Mouse (Mus musculus): ENCODE results near the gene Tram2.

Gene Tram2

DNA sequence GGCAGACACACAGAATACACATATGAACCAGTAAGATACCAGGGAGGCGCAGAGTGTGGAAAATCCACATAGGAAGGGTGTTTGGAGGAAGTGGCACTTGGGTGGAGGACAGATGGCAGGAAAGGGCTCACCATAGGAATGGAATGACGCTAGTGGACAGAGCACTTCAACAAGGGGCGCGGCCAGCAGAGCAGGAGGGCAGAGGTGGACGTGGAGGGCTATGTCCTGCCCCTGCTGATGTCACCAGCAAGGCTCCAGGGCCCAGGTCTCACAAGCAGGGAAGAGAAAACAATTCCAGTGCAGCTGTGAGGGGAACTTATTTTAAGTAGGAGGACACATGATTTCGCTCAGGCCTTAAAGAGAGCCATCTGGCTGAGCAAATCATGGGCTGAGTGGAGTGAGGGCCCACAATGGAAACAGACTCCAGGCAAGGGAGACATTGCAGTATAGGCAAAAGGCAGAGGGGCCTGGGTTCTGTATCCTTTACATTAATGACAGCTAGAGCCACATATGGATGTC, 68.7 kb downstream of the Tram2 start:
- no peak for DNase-seq (ENCODE audit: low spot score)

DNA sequence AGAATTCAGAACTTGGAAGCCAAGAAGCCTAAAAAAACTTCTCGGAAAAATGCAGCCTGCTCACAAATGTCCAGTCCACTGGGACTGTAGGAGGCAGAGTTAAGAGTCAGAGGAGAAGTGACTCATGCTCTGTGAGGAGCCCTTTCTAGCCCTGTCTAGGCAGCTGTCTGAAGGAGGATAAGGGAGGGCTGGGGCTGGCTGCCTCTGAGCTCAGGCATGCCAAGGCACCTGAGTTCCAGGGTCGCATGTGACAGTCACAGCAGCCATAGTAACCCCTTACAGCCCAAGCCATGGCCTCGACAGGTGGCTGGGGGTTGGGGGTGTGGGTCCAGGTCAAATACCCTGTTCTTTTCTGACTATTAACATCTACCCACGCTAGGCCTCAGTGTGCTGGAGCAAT, 70.1 kb downstream of the Tram2 start:
- peak; percentile 17 for DNase-seq (ENCODE audit: low spot score)

DNA sequence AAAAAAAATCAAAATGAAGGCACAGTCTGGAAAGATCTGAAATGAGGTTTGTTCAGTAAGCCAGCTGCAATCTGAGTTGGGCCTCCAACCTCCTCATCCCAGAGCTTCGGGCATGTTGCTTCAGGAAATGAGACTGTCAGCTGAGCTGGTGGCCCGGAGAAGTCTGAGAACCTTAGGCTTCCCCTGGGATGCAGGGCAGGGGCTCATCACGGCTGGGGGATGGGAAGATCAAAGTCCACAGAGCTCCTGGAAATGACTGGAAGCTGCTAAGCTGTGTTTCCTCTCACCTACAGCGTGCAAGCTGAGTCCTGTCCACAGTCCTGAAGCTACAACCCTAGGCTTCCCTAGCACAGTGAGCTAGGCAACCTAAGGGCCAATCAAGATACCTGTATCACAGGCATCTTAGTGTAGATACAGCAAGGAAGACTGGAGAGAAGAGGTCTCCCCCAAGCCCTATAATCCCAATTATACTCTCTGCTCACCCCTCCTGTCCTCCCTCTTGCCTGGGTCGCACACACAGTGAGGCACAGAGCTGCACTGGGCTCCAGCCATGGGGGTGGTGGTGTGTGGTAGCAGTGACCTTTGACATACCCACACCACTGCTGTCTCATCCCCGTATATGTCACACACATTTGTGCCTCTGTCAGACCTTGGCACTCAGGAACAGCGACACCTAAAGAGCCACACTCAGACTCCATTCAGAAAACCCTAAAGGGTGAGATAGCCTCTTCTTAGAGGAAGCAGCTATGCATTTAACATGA, 70.9 kb downstream of the Tram2 start:
- no peak for DNase-seq (ENCODE audit: low spot score)

DNA sequence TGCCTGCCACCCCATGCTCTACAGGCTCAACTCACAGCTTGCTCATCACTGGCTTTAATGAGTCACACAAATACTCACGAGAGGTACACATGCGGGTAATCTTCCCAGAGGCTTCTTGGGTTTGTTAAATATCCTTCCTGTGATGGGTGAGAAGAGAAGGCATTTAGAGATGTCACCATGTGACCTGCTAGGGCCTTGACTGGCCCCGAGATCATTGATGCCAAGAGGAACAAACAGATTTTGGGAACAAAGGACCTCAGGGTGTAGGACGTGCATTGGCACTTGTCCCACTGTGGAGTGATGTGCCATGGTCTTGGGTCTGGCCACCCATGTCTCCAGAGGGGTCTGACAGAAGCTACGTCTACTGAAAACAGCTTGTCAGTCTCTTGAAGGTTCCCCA, 72.3 kb downstream of the Tram2 start:
- DNase-seq (ENCODE audit: low spot score) = no peak

DNA sequence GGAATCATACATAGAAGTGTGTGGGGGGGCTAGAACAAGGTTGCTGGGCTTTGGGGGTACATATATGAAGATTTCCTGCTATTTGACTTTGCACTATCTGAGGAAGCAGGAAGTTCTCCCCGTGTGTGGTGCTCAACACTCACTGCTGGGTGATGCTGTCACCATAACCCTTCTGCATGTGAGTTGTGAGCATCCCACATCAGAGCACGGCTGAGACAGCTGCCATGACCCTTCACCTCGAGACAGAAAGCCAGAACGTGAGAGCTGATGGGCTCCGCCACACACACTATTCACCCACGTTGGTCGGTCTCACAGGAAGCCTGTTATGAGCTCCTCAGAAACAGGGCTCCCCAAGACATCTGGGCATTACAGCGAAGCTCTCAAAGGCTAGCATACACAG, 74.4 kb downstream of the Tram2 start:
- no peak for DNase-seq (ENCODE audit: low spot score)

DNA sequence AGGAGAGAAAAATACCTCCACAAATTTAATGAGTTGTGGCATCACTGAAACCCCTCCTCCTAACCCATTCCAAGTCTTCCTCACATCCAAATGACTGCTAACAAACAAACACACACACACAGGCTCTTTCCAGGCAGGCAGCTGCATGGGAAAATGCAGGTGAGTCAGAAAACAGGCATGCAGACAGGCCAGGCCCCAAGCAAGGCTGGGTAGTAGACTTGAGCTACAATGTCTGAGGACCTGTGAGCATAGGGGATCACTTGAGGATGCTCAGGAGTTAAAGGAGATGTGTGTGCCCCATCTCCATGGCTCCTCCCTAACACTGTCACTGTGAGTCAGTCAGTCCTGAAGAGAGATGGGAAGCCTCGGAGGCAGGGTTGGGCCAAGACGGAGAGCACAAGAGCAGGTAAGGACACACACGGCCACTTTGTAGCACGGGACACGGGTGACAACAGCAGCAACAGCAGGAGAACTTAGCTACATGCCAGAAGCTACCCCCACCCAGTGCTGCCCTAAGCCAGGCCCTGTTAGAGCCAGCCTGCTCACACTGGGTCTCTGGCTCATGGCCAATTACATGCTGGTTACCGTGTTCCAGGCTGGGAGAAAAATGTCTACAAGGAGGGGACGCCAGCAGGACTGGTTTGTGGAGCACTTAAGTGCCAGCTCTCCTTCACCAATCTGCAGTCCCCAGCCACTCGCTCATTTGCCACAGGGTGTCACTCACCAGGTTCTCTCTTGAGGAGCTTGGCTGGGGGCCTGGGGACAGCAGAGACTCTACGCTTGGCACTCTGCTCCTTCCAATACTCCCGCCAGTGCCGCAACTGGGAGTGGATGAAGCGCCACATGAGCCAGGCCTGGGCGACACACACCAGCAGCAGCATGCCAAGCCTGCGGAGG, 76.5 kb downstream of the Tram2 start:
- DNase-seq (ENCODE audit: low spot score) = no peak

DNA sequence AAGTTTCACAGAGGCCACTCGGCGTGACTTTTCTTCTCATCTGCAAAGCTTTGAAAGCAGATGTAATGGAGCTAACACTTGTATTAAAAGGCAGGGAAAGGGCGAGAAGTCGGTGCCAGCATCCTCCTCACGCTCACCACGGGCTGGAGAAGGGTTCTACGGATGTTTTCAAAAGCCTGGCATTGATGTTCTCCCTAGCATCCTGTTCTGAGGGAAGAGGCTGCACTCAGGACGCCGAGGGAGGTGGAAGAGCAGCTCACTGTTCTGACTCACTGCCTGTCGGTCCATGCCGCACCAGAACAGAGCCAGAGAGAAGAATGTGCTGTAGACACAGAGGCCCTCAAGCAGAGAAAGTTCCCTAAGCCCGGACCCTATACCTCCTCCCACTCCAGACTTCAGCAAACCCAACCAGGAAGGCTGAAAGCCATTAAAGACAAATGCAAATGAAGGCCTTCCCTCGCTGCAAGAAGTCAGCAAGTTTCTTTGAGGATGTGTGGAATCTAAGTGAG, 81.1 kb downstream of the Tram2 start:
- DNase-seq (ENCODE audit: low spot score) = no peak

DNA sequence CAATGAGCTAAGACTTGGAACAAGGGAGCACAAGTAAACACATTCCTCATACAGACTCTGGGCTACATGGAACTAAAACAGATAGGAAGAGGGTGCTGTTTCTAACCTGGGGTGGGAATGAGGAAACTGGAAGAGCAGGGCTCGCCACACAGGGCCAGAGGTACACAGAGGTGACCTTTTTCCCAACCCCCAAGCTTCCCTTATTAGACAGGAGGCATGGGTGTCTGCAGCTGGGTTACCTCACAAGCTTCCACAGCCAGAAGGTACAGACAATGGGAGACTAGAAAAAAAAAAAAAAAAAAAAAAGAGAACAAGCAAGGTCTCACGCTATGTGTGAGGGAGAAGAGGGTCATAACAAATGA, 81.7 kb downstream of the Tram2 start:
- DNase-seq (ENCODE audit: low spot score) = no peak

DNA sequence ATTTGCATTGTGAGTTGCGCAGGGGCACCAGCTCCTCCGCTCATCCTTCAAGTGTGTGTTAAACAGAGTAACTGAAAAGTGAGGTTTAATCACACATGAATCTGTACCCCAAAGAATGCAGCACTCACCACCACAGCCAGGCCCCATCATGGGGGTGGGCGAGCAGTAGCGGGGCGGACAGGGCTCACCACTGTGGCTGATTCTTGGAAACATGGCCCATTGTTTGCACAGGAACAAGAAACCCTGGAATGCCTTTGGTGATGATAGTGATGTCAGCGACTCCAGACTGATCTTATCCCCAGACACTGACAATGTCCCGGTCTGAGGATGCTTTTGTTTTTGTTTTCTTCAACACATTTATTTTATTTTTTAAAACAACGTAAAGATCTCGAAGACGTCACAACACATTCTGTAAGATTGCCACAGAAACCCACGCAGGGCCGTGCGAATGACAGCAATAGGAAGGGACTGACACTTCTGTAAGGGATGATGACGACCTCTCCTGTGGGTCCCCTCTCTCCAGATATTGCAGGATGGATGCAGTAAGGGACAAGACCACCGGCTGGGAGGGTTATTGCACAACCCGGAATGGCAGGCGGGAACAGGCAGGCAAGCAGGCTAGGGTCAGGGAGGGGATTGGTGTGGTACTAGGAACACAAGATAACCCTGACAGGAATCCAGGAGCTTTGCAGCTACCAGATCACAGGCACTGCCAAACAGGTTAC, 82.3 kb downstream of the Tram2 start:
- no peak for DNase-seq (ENCODE audit: low spot score)

DNA sequence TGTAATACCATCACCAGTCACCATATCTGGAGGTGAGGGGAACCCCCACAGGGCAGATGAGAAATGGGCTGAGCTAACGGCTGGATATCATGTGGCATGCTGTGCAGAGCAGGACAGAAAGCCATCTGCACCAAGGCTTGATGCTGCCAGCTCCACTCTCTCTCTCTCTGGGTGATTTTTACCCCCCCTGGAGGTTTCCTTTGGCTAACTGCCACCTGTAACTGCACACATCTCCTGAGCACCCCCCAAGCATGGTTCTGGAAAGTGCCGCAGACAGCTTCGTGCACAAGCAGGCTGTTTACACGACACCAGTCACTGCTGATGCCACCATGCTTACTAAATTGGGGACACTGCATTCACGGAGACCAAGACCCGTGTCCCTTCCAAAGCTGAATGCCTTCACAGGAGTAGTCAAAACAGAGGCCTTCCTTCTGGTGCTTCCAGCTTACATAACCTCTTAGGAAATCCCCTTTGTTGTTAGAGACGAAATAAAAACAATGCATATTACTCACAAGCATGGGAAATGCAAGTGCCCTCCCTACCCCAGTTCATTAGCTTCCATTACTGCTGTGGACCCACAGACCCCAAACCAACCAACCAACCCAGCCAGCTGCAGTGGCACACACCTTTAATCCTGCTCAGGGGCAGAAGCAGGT, 83.6 kb downstream of the Tram2 start:
- no peak for DNase-seq (ENCODE audit: low spot score)

DNA sequence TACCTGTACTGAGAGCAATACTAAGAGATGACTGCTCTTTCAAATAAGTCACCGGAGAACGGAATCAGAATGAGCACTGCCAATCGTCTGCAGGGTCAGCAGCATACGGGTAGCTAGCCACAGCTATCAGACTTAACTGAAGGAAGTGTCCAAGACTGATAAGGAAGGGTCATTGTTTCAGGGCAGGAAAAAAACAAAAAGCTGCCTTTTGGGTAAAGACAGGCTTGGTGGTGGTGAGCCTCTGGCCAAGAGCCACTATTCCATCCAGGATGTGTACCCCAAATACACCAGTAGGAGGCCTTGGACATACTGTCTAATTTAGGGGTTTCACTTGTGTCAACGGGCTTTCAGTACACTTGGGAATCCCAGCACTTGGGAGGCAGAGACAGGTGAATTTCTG, 84.7 kb downstream of the Tram2 start:
- no peak for DNase-seq (ENCODE audit: low spot score)

DNA sequence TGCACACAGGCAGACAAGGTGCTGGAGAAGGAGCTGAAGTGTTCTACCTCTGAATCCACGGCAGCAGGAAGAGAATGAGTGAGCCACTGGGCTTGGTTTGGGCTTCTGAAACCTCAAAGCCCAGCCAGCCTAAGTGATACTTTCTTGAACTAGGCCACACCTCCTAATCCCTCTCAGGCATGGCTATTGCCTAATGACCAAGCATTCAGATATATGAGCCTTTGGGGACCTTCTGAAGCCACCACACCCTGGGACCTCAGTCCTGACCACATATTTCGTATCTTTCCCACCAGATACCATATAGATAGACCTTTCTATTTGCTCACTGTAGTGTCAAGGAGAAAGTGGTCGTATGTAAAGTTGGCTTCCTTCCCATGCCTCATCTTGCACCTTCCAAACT, 85.3 kb downstream of the Tram2 start:
- no peak for DNase-seq (ENCODE audit: low spot score)

DNA sequence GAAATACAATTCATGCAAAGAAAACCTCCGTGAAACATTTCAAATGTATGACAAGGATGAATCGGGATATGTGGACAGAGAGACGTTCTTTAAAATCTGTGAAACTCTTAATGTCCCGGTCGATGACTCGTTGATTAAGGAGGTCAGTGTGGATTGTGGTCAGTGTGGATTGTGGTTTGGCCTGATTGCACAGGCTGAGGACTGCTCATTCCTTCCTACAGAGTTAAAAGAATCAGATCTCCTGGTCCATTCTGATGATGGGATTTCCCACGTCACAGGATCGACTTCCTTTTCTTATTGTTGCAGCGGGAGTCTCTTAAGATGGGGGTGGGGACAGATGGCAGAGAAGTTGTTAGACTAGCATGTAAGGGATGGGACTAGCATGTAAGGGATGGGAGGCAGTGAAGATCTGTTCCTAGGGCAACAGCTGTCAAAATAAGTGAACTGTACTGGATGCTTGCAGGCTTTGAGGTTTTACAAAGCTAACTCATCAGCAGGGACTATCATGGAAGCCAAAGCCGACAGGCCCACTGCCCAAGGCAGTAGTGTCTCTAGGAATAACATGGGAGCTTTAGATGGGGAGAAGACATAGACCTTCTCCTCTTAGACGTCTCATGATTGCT, 89.5 kb downstream of the Tram2 start:
- no peak for DNase-seq (ENCODE audit: low spot score)

DNA sequence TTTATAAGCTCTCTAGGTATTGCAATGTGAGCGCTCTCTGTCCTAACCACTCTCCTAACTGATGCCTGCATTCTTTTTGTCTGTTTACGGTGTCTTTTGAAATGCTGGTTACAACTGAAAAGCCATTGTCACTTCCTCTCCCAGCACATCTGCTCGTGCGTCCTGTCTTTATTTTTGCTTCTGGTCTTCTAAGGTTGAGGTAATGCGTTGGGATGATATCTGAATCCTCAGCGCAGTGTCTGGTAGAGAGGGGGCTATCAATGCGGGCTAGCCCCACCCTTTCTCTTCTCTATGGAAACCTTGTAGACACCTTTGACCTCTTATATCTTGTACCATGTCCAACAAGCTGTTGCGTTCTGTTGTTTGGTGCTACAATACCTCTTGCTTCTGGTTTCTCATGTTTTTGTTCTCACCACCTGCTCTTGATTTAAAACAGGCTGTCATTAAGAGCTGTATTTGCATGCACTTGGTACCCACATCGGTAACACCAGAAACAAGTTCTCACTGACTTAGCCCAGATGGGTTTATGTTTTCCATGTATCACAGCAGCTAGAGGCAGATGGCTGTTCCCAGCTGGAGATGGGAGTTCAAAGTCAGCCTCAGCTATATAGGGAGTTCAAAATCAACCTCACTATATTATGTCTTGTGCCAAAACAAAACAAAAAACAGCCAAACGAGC, 92.5 kb downstream of the Tram2 start:
- no peak for DNase-seq (ENCODE audit: low spot score)

DNA sequence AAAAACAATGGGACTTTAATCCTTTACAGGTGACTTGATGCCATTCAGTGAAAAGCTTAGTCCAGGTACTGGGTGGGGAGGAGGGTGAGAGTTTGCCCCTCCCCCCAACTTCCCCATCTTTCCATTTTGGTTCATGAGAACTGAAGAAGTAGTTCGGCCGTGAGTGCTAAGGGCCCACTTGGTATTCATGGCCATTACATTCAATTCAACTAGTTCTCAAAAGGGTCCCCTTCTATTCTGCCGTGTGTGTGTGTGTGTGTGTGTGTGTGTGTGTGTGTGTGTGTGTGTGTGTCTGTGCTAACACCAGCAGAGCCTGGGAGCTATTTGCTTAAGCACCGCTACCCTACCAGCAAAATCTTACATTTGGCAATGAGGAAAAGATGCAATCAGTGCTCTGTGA, 94.4 kb downstream of the Tram2 start:
- no peak for DNase-seq (ENCODE audit: low spot score)

DNA sequence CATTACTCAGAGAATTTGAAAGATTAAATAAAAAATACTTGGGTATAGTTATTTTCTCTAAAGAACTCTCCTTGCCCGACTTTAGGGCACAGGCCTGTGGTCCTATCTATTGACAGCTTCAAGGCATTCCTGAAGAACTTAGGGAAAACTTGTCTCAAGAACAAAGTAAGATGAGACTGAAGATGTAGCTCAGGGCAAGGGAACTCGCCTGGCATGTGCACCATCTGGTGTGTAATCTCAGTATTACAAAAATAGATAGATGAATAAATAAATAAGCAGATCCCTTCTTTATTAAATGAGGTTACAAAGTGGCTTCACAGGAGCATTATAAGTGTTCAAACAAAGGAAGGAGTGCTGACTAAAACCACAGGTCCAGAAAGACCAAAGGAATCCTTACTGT, 94.9 kb downstream of the Tram2 start:
- DNase-seq (ENCODE audit: low spot score) = no peak

DNA sequence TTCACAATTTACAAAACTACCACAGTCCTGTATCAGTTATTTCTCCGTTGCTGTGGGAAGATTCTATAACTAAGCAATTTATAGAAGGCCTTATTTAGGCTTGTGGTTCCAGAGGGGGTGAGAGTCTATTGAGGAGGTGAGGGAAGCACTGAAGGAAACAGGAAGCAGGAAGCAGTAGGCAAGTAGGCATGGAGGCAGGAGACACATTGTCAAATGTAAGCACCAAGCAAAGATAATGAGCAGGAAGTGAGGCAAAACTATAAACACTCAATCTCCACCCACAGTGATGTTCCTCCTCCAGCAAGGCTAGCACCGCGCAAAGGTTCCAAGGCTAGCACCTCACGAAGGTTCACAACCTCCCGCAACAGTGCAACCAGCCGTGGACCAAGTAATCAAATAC, 97.3 kb downstream of the Tram2 start:
- no peak for DNase-seq (ENCODE audit: low spot score)

DNA sequence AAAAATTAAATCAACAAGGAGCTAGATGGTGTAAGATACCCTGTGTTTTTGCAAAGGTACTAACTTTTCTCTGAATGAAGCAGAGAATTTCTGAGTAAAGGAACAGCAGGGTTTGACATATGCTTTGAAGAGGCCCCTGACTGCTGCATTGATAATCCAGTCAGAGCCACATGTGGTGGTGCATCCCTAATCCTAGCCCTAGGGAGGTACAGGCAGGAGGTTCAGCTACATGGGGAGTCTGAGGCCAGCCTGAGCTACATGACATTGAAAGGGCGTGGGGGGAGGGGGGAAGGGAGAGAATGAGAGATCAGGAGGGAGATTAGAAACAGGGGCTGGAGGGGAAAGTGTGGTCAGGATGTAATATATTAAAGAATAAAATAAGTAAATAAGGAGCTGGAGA, 98.5 kb downstream of the Tram2 start:
- DNase-seq (ENCODE audit: low spot score) = no peak

DNA sequence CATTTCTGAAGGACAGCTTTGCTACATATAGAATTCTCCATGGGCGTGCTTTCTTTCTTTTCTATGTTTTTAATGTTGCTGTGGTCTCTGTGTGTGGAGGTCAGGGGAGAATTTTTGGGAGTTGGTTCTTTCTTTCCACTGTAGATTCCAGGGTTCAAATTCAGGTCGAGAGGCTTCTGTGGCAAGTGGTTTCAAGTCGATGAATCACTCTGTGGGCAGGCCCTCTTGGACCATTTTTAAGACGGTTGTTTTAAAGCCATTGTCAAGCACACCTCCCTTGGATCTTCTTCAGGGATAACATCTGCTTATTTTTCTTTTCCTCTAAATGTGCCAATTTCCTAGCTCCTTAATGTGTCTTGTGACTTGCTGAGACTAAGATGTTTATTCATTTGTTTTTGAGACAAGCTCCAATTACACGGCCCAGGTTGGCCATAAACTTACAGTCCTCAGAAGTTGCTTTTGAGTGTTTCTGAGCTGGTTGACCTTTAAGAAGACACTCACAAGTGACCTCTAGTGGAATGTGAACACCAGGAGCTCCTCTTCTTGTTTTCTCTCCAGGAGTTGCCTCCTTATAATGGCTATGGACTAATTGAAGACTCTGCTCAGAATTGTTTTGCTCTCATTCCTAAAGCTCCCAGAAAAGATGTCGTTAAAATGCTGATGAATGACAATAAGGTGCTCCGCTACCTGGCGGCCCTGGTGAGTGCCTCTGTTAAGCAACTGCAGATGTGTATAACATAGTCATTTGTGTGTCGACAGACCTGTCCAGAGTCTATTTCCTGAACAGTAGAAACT, 104.5 kb downstream of the Tram2 start:
- DNase-seq (ENCODE audit: low spot score) = no peak

DNA sequence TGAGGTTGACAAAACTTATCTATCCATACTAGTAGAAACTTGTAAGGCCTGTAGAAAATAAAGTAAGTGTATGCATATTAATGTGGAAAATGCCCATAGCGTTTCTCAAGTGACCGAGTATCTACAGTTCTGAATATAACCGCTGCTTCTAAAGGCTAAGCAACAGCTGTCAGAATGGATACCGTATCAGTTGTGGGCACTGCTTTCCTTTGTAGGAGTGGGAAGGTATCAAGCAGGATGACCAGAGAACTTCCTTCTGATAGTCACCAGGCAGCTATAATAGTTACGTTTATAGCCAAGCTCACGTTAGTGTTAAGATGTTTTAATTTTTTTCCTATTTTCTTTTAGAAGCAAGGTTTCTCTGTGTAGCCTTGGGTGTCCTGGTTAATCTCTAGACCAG, 105.6 kb downstream of the Tram2 start:
- no peak for DNase-seq (ENCODE audit: low spot score)
